Mouse (Mus musculus) lung, embryonic 15.5 days (tissue): Measurements from ENCODE around the gene Smok3c. TPM values are rescaled to one million over a fixed set of nuclear protein-coding genes. Genes with fewer than 3 reads are reported as not detected.

Experiments
- ATAC-seq: fragments of 200-750 bp; cut with Nextera tagmentation; 2 replicates; pipeline ENCODE4 v1.8.0; 2017; ENCODE audit warnings: moderate number of reproducible peaks, borderline replicate concordance; ENCODE audit not compliant: low FRiP score, low TSS enrichment; ENCODE audit errors: extremely low read depth
- H3K27ac ChIP-seq: fragments of 300-500 bp; sonication (generic); 2 replicates; pipeline ENCODE4 v1.5.1; 2015; ENCODE audit warnings: moderate library complexity, mild to moderate bottlenecking, inconsistent platforms
- H3K27me3 ChIP-seq: fragments of 300-500 bp; sonication (generic); 2 replicates; pipeline ENCODE4 v1.6.1; 2015; ENCODE audit warnings: inconsistent platforms
- H3K36me3 ChIP-seq: fragments of 300-500 bp; sonication (generic); 2 replicates; pipeline ENCODE4 v1.6.1; 2015; ENCODE audit warnings: inconsistent platforms
- H3K4me1 ChIP-seq: fragments of 300-500 bp; sonication (generic); 2 replicates; pipeline ENCODE4 v1.6.1; 2015; ENCODE audit warnings: inconsistent platforms
- H3K4me2 ChIP-seq: fragments of 300-500 bp; sonication (generic); 2 replicates; pipeline ENCODE4 v1.6.1; 2015; ENCODE audit warnings: inconsistent platforms, mild to moderate bottlenecking, moderate library complexity
- H3K4me3 ChIP-seq: fragments of 300-500 bp; sonication (generic); 2 replicates; pipeline ENCODE4 v1.5.1; 2015; ENCODE audit warnings: mild to moderate bottlenecking, inconsistent platforms
- H3K9ac ChIP-seq: fragments of 300-500 bp; sonication (generic); 2 replicates; pipeline ENCODE4 v1.6.1; 2015; ENCODE audit warnings: inconsistent platforms
- H3K9me3 ChIP-seq: fragments of 300-500 bp; sonication (generic); 2 replicates; pipeline ENCODE4 v1.6.1; 2016; ENCODE audit warnings: inconsistent platforms
- WGBS: fragments of 180-500 bp; shearing (Covaris S2); methylation state at CpG from one replicate; pipeline ENCODE4 v1.1.7; 2015; 5-methylcytosine and 5-hydroxymethylcytosine counted together
- polyA plus RNA-seq: library from polyadenylated mRNA; unstranded; fragments of >200 nt; fragmentation: Nextera tagmentation; extraction: Ambion mirVana; gene quantifications from 2 replicates; pipeline ENCODE4 v1.2.1, GENCODE M21; 2015

Gene Smok3c
- polyA plus RNA-seq, 1 experiment from 2014 or later: not detected

DNA sequence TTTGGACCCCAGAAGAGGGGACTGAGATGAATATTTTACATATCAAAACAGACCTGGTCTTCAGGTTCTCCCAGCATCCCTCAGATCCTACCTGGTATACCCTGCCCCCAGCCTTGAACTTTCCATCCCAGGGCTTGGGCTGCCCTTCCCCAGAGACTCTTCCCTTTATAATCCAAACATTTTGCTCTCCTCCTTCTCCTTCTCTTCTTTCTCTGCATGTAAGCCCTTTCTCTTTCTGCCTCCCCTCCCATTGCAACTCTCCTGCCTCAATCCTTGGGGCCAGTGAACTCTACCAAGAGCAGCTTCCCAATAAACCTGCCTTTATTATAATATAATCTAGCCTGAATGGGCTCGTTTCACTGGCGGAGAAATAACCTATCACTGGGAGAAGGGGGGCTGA lies 30.9 kb downstream of the Smok3c start:
- Histone ChIP-seq H3K4me3 (no peak overlapping the region), H3K4me2 (no peak overlapping the region), H3K36me3 (0 out of 2 replicates have a peak, but pooled peaks cover 6% of the 10 kb centered on the region), H3K27me3 (no peaks in the 10 kb centered on the region), H3K4me1 (peaks cover 14% of the 10 kb centered on the region), H3K27ac (no peak overlapping the region), H3K9ac (no peak overlapping the region), H3K9me3 (no peaks in the 10 kb centered on the region)
- 91% methylated on average over 2 of the region's 2 CpGs for whole genome bisulfite sequencing
- ATAC-seq: no peak

DNA sequence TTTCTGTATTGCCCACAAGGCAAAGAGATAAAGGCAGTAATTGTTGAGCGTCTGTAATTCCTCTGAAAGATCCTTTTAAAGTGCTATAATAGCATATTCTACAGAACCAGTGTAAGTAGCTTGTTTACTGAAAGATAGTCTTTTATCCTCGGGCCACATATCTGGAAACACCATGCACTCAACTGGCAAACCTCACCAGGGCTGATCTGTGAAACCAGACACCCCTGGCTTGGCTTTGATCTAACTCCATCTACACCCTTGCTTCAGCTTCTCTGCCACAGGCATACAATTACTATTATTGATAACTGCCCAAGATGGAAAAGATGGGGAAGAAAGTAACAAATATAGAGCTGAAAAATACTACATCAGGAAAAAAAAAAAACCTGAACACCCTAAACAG lies 31.5 kb downstream of the Smok3c start:
- no peaks in the 10 kb centered on the region for H3K9me3 ChIP-seq
- 46% methylated on average over 2 of the region's 2 CpGs for WGBS
- ATAC-seq: no peak

DNA sequence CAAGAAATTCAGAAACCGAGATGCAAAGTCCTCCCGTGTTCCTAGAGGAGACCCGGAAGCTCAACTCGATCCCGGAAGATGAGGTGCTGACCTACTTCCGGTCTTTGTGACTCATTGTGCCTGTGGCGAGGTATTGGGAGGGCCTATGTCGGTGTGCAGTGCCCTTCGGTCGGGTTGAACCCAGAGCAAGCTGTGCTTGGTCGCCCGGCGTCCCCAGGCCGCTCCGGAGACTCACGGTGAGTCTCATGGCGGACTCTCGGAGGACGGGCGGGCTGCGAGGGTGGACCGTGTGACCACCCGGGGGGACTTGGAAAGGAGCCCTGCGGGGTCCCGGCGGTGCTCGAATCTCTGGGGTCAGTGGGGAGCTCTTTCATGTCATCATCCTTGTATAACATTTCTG lies 32.0 kb downstream of the Smok3c start, which contains the start of gene Zkscan1:
TSS of gene Zkscan1 (plus strand) at position 89 of the 400 bp plus-strand sequence.
- no peaks in the 10 kb centered on the region for H3K27me3 ChIP-seq
- H3K4me1 ChIP-seq: peaks cover 15% of the 10 kb centered on the region
- peak within 1 kb of the TSS; percentile 100 for H3K9ac ChIP-seq
- WGBS: under 1% methylated on average over 27 of the region's 27 CpGs
- no peaks in the 10 kb centered on the region for H3K9me3 ChIP-seq
- H3K27ac ChIP-seq: peak within 1 kb of the TSS; percentile 82
- H3K4me3 ChIP-seq: peak within 1 kb of the TSS; percentile 99
- peak within 1 kb of the TSS; percentile 65 for H3K4me2 ChIP-seq
- peak; percentile 93 for ATAC-seq
- H3K36me3 ChIP-seq: 0 out of 2 replicates have a peak, but pooled peaks cover 6% of the 10 kb centered on the region

More for the DNA sequence above, 31.5 kb downstream of the Smok3c start:
- Histone ChIP-seq H3K9ac (no peak overlapping the region; the same call in 1 of the 2 replicates), H3K4me3 (peak overlapping the region; percentile 99), H3K4me1 (peaks cover 15% of the 10 kb centered on the region), H3K36me3 (0 out of 2 replicates have a peak, but pooled peaks cover 6% of the 10 kb centered on the region), H3K27ac (no peak overlapping the region), H3K4me2 (peak overlapping the region; percentile 65), H3K27me3 (no peaks in the 10 kb centered on the region)

DNA sequence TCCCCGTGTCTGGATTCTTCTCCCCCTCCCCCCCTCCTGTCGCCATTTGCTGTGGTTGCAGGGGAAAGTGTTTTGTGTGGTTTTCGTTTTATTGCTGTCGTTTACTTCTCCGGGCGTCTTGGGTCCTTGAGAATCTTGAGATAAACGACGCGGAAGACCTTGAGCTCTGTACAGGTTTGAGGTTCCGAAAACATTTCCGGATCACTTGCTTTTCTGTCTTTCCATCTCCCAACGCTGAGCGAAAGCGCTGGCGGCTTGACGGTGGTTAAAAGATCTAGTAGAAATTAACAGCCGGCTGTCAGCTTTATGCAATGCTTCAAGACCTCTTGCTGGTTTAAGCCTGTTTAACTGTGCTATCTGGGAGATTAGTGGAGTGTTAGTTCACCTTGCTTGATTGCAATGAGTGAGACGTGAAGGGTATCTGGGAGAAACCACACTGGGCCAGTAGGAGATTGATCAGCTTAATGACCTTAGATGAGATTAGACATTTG lies 32.5 kb downstream of the Smok3c start:
- H3K4me3 ChIP-seq: peak overlapping the region; percentile 99
- H3K9me3 ChIP-seq: no peaks in the 10 kb centered on the region
- H3K36me3 ChIP-seq: 0 out of 2 replicates have a peak, but pooled peaks cover 6% of the 10 kb centered on the region
- peak overlapping the region; percentile 82 for H3K27ac ChIP-seq
- H3K4me1 ChIP-seq: peaks cover 15% of the 10 kb centered on the region
- H3K27me3 ChIP-seq: no peaks in the 10 kb centered on the region
- H3K4me2 ChIP-seq: peak overlapping the region; percentile 65
- under 1% methylated on average over 18 of the region's 18 CpGs for WGBS
- H3K9ac ChIP-seq: peak overlapping the region; percentile 100
- no peak for ATAC-seq

DNA sequence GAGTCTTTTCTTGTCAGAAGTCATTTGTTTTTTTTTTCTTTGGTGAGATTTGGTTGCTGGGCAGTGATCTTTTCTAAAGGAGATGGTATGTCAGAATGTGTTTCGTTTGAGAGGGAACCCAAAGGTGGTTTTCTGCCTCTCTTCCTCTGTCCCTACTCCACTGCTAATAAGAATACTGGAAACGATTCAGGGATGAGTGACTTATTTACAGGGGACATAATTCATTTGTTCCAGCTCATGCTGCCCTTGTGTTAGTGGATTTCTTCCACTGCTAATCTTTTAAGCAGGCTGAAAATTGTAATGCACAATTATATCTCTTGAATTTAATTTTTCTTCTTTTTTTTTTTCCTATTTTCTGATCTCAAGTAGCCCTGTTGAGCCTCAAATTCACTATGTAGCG lies 33.8 kb downstream of the Smok3c start:
- H3K36me3 ChIP-seq: 0 out of 2 replicates have a peak, but pooled peaks cover 6% of the 10 kb centered on the region
- ATAC-seq: no peak
- H3K27me3 ChIP-seq: no peaks in the 10 kb centered on the region
- H3K27ac ChIP-seq: no peak overlapping the region
- no peak overlapping the region for H3K9ac ChIP-seq
- WGBS: 78% methylated on average over 3 of the region's 3 CpGs
- no peaks in the 10 kb centered on the region for H3K9me3 ChIP-seq
- no peak overlapping the region for H3K4me3 ChIP-seq
- no peak overlapping the region for H3K4me2 ChIP-seq
- peaks cover 15% of the 10 kb centered on the region for H3K4me1 ChIP-seq

DNA sequence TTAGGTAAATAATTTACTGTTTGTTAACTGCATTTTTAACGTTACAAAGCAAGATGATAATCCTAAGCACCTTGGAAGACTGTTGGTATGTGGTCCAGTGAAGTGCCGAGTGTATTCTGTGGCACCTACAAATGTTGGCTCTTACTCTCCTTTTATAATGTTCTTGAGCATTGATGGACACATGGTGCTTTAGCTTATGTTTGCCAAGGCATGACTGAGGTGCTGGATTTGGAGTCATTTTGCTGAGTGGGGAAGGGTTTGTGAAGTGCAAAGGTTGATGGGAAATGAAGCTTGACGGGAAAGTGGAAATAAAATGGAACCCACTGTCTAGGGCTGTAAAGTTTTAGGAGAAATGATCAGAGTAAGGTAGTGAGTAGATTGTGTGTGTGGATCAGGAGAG lies 35.4 kb downstream of the Smok3c start:
- peaks cover 12% of the 10 kb centered on the region for H3K36me3 ChIP-seq
- no peak overlapping the region for H3K27ac ChIP-seq
- ATAC-seq: no peak
- no peak overlapping the region for H3K4me2 ChIP-seq
- WGBS: 69% methylated on average over 3 of the region's 3 CpGs
- H3K9ac ChIP-seq: no peak overlapping the region
- H3K4me1 ChIP-seq: peaks cover 15% of the 10 kb centered on the region
- H3K4me3 ChIP-seq: no peak overlapping the region
- H3K9me3 ChIP-seq: no peaks in the 10 kb centered on the region
- H3K27me3 ChIP-seq: no peaks in the 10 kb centered on the region

- no peak for ATAC-seq
- peaks cover 19% of the 10 kb centered on the region for H3K36me3 ChIP-seq
- H3K9ac ChIP-seq: no peak overlapping the region
- H3K27ac ChIP-seq: no peak overlapping the region
- no peak overlapping the region for H3K4me2 ChIP-seq
- no peaks in the 10 kb centered on the region for H3K27me3 ChIP-seq
- 70% methylated on average over 6 of the region's 6 CpGs for WGBS
- no peaks in the 10 kb centered on the region for H3K9me3 ChIP-seq
- H3K4me1 ChIP-seq: peaks cover 15% of the 10 kb centered on the region
- no peak overlapping the region for H3K4me3 ChIP-seq
Observed at GRCm38 (mm10) chr5:138089108-138089551, 36.1 kb downstream of the Smok3c start.

GRCm38 (mm10) chr5:138090271-138090670 lies 37.3 kb downstream of the Smok3c start:
- Histone ChIP-seq H3K4me3 (no peak overlapping the region), H3K27ac (no peak overlapping the region), H3K9ac (no peak overlapping the region), H3K4me2 (no peak overlapping the region), H3K27me3 (no peaks in the 10 kb centered on the region), H3K9me3 (no peaks in the 10 kb centered on the region), H3K4me1 (peaks cover 15% of the 10 kb centered on the region), H3K36me3 (peaks cover 30% of the 10 kb centered on the region)
- no peak for ATAC-seq
- WGBS: 79% methylated on average over 3 of the region's 3 CpGs

- no peak overlapping the region for H3K9ac ChIP-seq
- H3K4me1 ChIP-seq: peaks cover 15% of the 10 kb centered on the region
- H3K36me3 ChIP-seq: peaks cover 31% of the 10 kb centered on the region
- no peak overlapping the region for H3K27ac ChIP-seq
- no peak for ATAC-seq
- 93% methylated on average over 5 of the region's 5 CpGs for WGBS
- H3K27me3 ChIP-seq: no peaks in the 10 kb centered on the region
- H3K9me3 ChIP-seq: no peaks in the 10 kb centered on the region
- no peak overlapping the region for H3K4me2 ChIP-seq
- no peak overlapping the region for H3K4me3 ChIP-seq
Observed at GRCm38 (mm10) chr5:138090737-138091136, 37.7 kb downstream of the Smok3c start.

DNA sequence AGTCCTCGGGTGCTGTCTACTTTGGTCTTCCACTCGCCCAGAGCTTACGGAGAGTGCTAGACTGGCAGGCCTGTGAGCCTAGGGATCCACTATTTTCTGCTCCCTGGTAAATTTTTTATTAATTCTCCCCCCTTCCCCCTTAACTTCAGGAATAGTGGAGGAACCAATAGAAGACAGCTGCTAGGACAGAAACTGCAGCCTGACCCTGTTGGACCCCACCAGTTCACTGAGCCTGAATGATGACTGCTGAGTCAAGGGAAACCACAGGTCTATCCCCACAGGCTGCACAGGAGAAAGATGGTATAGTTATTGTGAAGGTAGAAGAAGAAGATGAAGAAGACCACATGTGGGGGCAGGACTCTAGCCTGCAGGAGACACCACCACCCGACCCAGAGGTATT lies 39.8 kb downstream of the Smok3c start:
- ATAC-seq: no peak
- 88% methylated on average over 4 of the region's 4 CpGs for WGBS
- Histone ChIP-seq H3K9me3 (no peaks in the 10 kb centered on the region), H3K27ac (no peak overlapping the region), H3K27me3 (no peaks in the 10 kb centered on the region), H3K4me1 (peaks cover 11% of the 10 kb centered on the region; the same call in 1 of the 2 replicates), H3K4me2 (no peak overlapping the region), H3K36me3 (peaks cover 47% of the 10 kb centered on the region), H3K9ac (no peak overlapping the region), H3K4me3 (no peak overlapping the region)

DNA sequence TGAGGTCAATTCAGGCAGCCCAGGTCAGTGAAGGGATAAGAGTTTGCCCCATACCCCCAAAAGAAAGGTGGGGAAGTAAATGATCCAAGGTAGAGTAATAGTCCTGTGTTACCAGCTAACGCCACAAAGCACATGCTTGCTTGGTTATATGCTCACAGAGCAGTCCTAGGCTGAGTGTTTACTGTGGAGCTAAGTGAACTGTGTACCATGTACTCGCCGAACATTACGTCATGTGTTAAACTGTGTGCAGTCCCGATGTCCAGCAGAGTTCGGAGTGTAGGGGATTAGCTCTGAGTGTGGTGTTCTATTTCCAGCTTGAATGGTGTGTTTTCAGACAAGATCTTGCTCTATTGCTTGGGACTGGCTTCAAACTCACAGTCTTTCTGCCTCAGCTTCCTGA lies 41.5 kb downstream of the Smok3c start:
- Histone ChIP-seq H3K36me3 (peaks cover 59% of the 10 kb centered on the region), H3K4me3 (no peak overlapping the region), H3K4me1 (no peaks in the 10 kb centered on the region), H3K27ac (no peak overlapping the region), H3K9ac (no peak overlapping the region), H3K9me3 (no peaks in the 10 kb centered on the region), H3K27me3 (no peaks in the 10 kb centered on the region), H3K4me2 (no peak overlapping the region)
- no peak for ATAC-seq
- WGBS: 93% methylated on average over 6 of the region's 6 CpGs

GRCm38 (mm10) chr5:138104976-138105375 lies 52.0 kb downstream of the Smok3c start:
- Histone ChIP-seq H3K4me2 (no peak overlapping the region), H3K36me3 (peaks cover 46% of the 10 kb centered on the region), H3K4me1 (no peaks in the 10 kb centered on the region), H3K9me3 (no peaks in the 10 kb centered on the region), H3K27me3 (no peaks in the 10 kb centered on the region), H3K4me3 (no peak overlapping the region), H3K9ac (no peak overlapping the region), H3K27ac (no peak overlapping the region)
- 54% methylated on average over 2 of the region's 2 CpGs for WGBS
- ATAC-seq: no peak
